In the genomic region with DNA sequence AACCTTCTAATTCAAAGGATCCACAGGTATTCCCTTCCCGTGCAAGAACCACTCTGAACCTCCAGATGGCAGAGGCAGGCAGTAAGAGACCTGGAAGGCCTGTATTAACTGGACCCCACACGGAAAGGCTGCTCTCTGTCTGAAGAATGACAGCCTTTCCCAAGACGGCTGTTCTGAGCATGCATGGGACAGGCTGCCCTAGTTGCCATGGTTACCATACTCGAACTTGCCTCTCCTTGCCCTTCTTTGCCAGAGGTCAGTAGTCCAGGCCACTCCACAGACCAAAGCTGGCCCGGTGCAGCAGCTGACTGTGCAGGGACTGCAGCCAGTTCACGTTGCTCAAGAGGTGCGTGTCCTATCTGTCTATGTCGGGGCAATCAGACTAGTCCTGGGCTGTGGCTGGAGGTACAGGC, we compare ENCODE assay signal across 9 mouse cellular contexts. TPM values are rescaled to one million over a fixed set of nuclear protein-coding genes. Genes with fewer than 3 reads are reported as not detected.
DNase-seq lines count a peak whose midpoint lies in the region; ATAC-seq lines count a peak whose summit lies in the region.
"Had no signal": no experiment of that assay in that cellular context is flagged by ENCODE, and none has a peak within 500 bp of the region (broad histone marks: within the 10 kb centered on the region; RNA-seq: fewer than 3 reads in every experiment).

No protein-coding gene starts in this region.

- DNase-seq in forebrain, embryonic 11.5 days (ENCODE audit: low spot score), result no peak
- peak; percentile 57 for DNase-seq in embryonic facial prominence, embryonic 10.5 days (ENCODE audit: low spot score)
- DNase-seq in right cerebral cortex, adult 18-20 months, result no peak
- DNase-seq in thymus, postnatal 25 days, result no peak
- DNase-seq: lung, embryonic 14.5 days had no signal

- no peaks in the 10 kb centered on the region for H3K9me3 ChIP-seq in forebrain, embryonic 12.5 days
- no peaks in the 10 kb centered on the region for H3K9me3 ChIP-seq in forebrain, embryonic 11.5 days (ENCODE audit: control insufficient read depth, low read length)
- no peaks in the 10 kb centered on the region for H3K9me3 ChIP-seq in embryonic facial prominence, embryonic 10.5 days
- H3K9me3 ChIP-seq in kidney, embryonic 14.5 days (ENCODE audit: control insufficient read depth, low read length), result no peaks in the 10 kb centered on the region
- no peaks in the 10 kb centered on the region for H3K9me3 ChIP-seq in midbrain, embryonic 13.5 days

- peak; percentile 47; the same call in 1 of the 2 replicates for ATAC-seq in forebrain, embryonic 12.5 days (ENCODE audit: low FRiP score)
- no peak for ATAC-seq in forebrain, embryonic 11.5 days (replicated peaks; ENCODE audit: low FRiP score)
- 0 out of 2 replicates have a peak, but pooled peaks have one; percentile 22 for ATAC-seq in kidney, embryonic 14.5 days (ENCODE audit: low FRiP score, low TSS enrichment)
- ATAC-seq in midbrain, embryonic 13.5 days, result peak; percentile 58; the same call in 1 of the 2 replicates
- ATAC-seq in monocyte, adult 5-6 weeks (replicated peaks; ENCODE audit: insufficient number of reproducible peaks, low FRiP score, low TSS enrichment, poor library complexity, severe bottlenecking), result no peak

- H3K4me3 ChIP-seq in forebrain, embryonic 12.5 days (replicated peaks), result no peak overlapping the region
- H3K4me3 ChIP-seq in forebrain, embryonic 11.5 days (ENCODE audit: low read depth, low read length), result no peak overlapping the region
- H3K4me3 ChIP-seq in embryonic facial prominence, embryonic 10.5 days, result no peak overlapping the region
- no peak overlapping the region for H3K4me3 ChIP-seq in kidney, embryonic 14.5 days (ENCODE audit: low read length)
- no peak overlapping the region for H3K4me3 ChIP-seq in midbrain, embryonic 13.5 days (replicated peaks)

- H3K4me1 ChIP-seq in forebrain, embryonic 12.5 days, result peaks cover 18% of the 10 kb centered on the region
- peaks cover 2% of the 10 kb centered on the region; the same call in 1 of the 2 replicates for H3K4me1 ChIP-seq in forebrain, embryonic 11.5 days (replicated peaks; ENCODE audit: control insufficient read depth, insufficient read depth, low read length)
- peaks cover 18% of the 10 kb centered on the region for H3K4me1 ChIP-seq in embryonic facial prominence, embryonic 10.5 days
- no peaks in the 10 kb centered on the region for H3K4me1 ChIP-seq in kidney, embryonic 14.5 days (ENCODE audit: control insufficient read depth, insufficient read depth, low read length)
- peaks cover 14% of the 10 kb centered on the region for H3K4me1 ChIP-seq in midbrain, embryonic 13.5 days (replicated peaks)

- H3K27me3 ChIP-seq in forebrain, embryonic 12.5 days, result no peaks in the 10 kb centered on the region
- H3K27me3 ChIP-seq in forebrain, embryonic 11.5 days (ENCODE audit: control insufficient read depth, insufficient read depth, low read length), result no peaks in the 10 kb centered on the region
- no peaks in the 10 kb centered on the region for H3K27me3 ChIP-seq in embryonic facial prominence, embryonic 10.5 days (replicated peaks; ENCODE audit: low read depth, poor library complexity, severe bottlenecking)
- H3K27me3 ChIP-seq in kidney, embryonic 14.5 days (ENCODE audit: control insufficient read depth, insufficient read depth, low read length), result no peaks in the 10 kb centered on the region
- no peaks in the 10 kb centered on the region for H3K27me3 ChIP-seq in midbrain, embryonic 13.5 days

- H3K4me2 ChIP-seq in forebrain, embryonic 12.5 days, result no peak overlapping the region
- no peak overlapping the region for H3K4me2 ChIP-seq in forebrain, embryonic 11.5 days (ENCODE audit: low read depth, low read length, severe bottlenecking)
- H3K4me2 ChIP-seq in kidney, embryonic 14.5 days (replicated peaks; ENCODE audit: low read depth, low read length), result no peak overlapping the region
- H3K4me2 ChIP-seq in midbrain, embryonic 13.5 days (replicated peaks), result no peak overlapping the region
- H3K4me2 ChIP-seq: lung, embryonic 14.5 days had no signal

- 22% methylated on average over 8 of the region's 8 CpGs for WGBS in forebrain, embryonic 12.5 days
- 27% methylated on average over 8 of the region's 8 CpGs for WGBS in forebrain, embryonic 11.5 days
- WGBS in embryonic facial prominence, embryonic 10.5 days, result 23% methylated on average over 8 of the region's 8 CpGs
- 39% methylated on average over 8 of the region's 8 CpGs for WGBS in kidney, embryonic 14.5 days
- 12% methylated on average over 8 of the region's 8 CpGs for WGBS in midbrain, embryonic 13.5 days

- H3K27ac ChIP-seq in forebrain, embryonic 12.5 days, result no peak overlapping the region
- H3K27ac ChIP-seq in forebrain, embryonic 11.5 days (ENCODE audit: low read depth, low read length), result no peak overlapping the region
- 0 out of 2 replicates have a peak overlapping the region, but pooled peaks have one; percentile 12 for H3K27ac ChIP-seq in embryonic facial prominence, embryonic 10.5 days (replicated peaks)
- no peak overlapping the region for H3K27ac ChIP-seq in kidney, embryonic 14.5 days (ENCODE audit: low read depth, low read length)
- H3K27ac ChIP-seq in midbrain, embryonic 13.5 days, result no peak overlapping the region

- peaks cover 82% of the 10 kb centered on the region for H3K36me3 ChIP-seq in forebrain, embryonic 12.5 days (replicated peaks)
- peaks cover 2% of the 10 kb centered on the region; the same call in 1 of the 2 replicates for H3K36me3 ChIP-seq in forebrain, embryonic 11.5 days (ENCODE audit: control insufficient read depth, insufficient read depth, low read length)
- peaks cover 98% of the 10 kb centered on the region for H3K36me3 ChIP-seq in embryonic facial prominence, embryonic 10.5 days (replicated peaks)
- H3K36me3 ChIP-seq in kidney, embryonic 14.5 days (ENCODE audit: control insufficient read depth, insufficient read depth, low read length), result peaks cover 72% of the 10 kb centered on the region
- H3K36me3 ChIP-seq in midbrain, embryonic 13.5 days, result peaks cover 92% of the 10 kb centered on the region

- H3K9ac ChIP-seq in forebrain, embryonic 12.5 days, result no peak overlapping the region
- H3K9ac ChIP-seq in forebrain, embryonic 11.5 days (ENCODE audit: low read length), result no peak overlapping the region
- no peak overlapping the region for H3K9ac ChIP-seq in kidney, embryonic 14.5 days (ENCODE audit: low read depth, low read length)
- no peak overlapping the region for H3K9ac ChIP-seq in midbrain, embryonic 13.5 days (replicated peaks)
- H3K9ac ChIP-seq: lung, embryonic 14.5 days had no signal

RNA-seq across cellular contexts. Expression of a gene that starts 17.2 kb away (rescaled TPM):
- 8.4 and 9.2 TPM in 2 replicates for polyA plus RNA-seq in forebrain, embryonic 12.5 days (2016; fragmentation: Nextera tagmentation; extraction: Ambion mirVana)
- polyA plus RNA-seq in forebrain, embryonic 11.5 days (2014; fragmentation: Nextera tagmentation; extraction: Ambion mirVana), result 11.0 and 11.5 TPM in 2 replicates
- polyA plus RNA-seq in embryonic facial prominence, embryonic 10.5 days (2016; fragmentation: Nextera tagmentation; extraction: Ambion mirVana), result 9.7 TPM in 2 replicates
- 10.4 and 13.7 TPM in 2 replicates for polyA plus RNA-seq in kidney, embryonic 14.5 days (2014; fragmentation: Nextera tagmentation; extraction: Ambion mirVana)
- polyA plus RNA-seq in midbrain, embryonic 13.5 days (2015; fragmentation: Nextera tagmentation; extraction: Ambion mirVana), result 9.8 and 10.0 TPM in 2 replicates
- 8.4 to 15.4 TPM (median 10.1 TPM) in 3 replicates for total RNA-seq in monocyte, adult 5-6 weeks (2017)

RNA-seq across cellular contexts. Expression of a gene that starts 18.9 kb away (rescaled TPM):
- 2.2 and 2.4 TPM in 2 replicates for polyA plus RNA-seq in forebrain, embryonic 12.5 days (2016; fragmentation: Nextera tagmentation; extraction: Ambion mirVana)
- polyA plus RNA-seq in forebrain, embryonic 11.5 days (2014; fragmentation: Nextera tagmentation; extraction: Ambion mirVana), result 1.4 and 1.6 TPM in 2 replicates
- 1.1 and 1.4 TPM in 2 replicates for polyA plus RNA-seq in embryonic facial prominence, embryonic 10.5 days (2016; fragmentation: Nextera tagmentation; extraction: Ambion mirVana)
- 1.2 and 2.2 TPM in 2 replicates for polyA plus RNA-seq in kidney, embryonic 14.5 days (2014; fragmentation: Nextera tagmentation; extraction: Ambion mirVana)
- polyA plus RNA-seq in midbrain, embryonic 13.5 days (2015; fragmentation: Nextera tagmentation; extraction: Ambion mirVana), result 1.8 and 2.1 TPM in 2 replicates
- total RNA-seq in monocyte, adult 5-6 weeks (2017), result 2.4 to 3.7 TPM (median 2.6 TPM) in 3 replicates

RNA-seq across cellular contexts. Expression of a gene that starts 20.7 kb away (rescaled TPM):
- polyA plus RNA-seq in forebrain, embryonic 12.5 days (2016; fragmentation: Nextera tagmentation; extraction: Ambion mirVana), result 18.7 and 19.4 TPM in 2 replicates
- polyA plus RNA-seq in forebrain, embryonic 11.5 days (2014; fragmentation: Nextera tagmentation; extraction: Ambion mirVana), result 14.4 and 14.5 TPM in 2 replicates
- 15.9 and 18.0 TPM in 2 replicates for polyA plus RNA-seq in embryonic facial prominence, embryonic 10.5 days (2016; fragmentation: Nextera tagmentation; extraction: Ambion mirVana)
- polyA plus RNA-seq in kidney, embryonic 14.5 days (2014; fragmentation: Nextera tagmentation; extraction: Ambion mirVana), result 10.4 and 18.3 TPM in 2 replicates
- 21.0 and 23.3 TPM in 2 replicates for polyA plus RNA-seq in midbrain, embryonic 13.5 days (2015; fragmentation: Nextera tagmentation; extraction: Ambion mirVana)
- 19.0 to 27.3 TPM (median 24.0 TPM) in 3 replicates for total RNA-seq in monocyte, adult 5-6 weeks (2017)

RNA-seq across cellular contexts. Expression of a gene that starts 39.0 kb away (rescaled TPM):
- not detected in 2 replicates for polyA plus RNA-seq in forebrain, embryonic 12.5 days (2016; fragmentation: Nextera tagmentation; extraction: Ambion mirVana)
- polyA plus RNA-seq in forebrain, embryonic 11.5 days (2014; fragmentation: Nextera tagmentation; extraction: Ambion mirVana), result not detected in 2 replicates
- not detected in 2 replicates for polyA plus RNA-seq in embryonic facial prominence, embryonic 10.5 days (2016; fragmentation: Nextera tagmentation; extraction: Ambion mirVana)
- polyA plus RNA-seq in kidney, embryonic 14.5 days (2014; fragmentation: Nextera tagmentation; extraction: Ambion mirVana), result 0.33 TPM in 1 of 2 replicates, not detected in the other
- polyA plus RNA-seq in midbrain, embryonic 13.5 days (2015; fragmentation: Nextera tagmentation; extraction: Ambion mirVana), result not detected in 2 replicates
- not detected in 3 replicates for total RNA-seq in monocyte, adult 5-6 weeks (2017)
- polyA plus RNA-seq: lung, embryonic 14.5 days had no signal

RNA-seq across cellular contexts. Expression of a gene that starts 41.4 kb away (rescaled TPM):
- polyA plus RNA-seq in forebrain, embryonic 12.5 days (2016; fragmentation: Nextera tagmentation; extraction: Ambion mirVana), result 0.09 and 0.24 TPM in 2 replicates
- 0.19 and 0.24 TPM in 2 replicates for polyA plus RNA-seq in forebrain, embryonic 11.5 days (2014; fragmentation: Nextera tagmentation; extraction: Ambion mirVana)
- polyA plus RNA-seq in embryonic facial prominence, embryonic 10.5 days (2016; fragmentation: Nextera tagmentation; extraction: Ambion mirVana), result 0.16 and 0.29 TPM in 2 replicates
- polyA plus RNA-seq in kidney, embryonic 14.5 days (2014; fragmentation: Nextera tagmentation; extraction: Ambion mirVana), result 1.4 and 1.6 TPM in 2 replicates
- polyA plus RNA-seq in midbrain, embryonic 13.5 days (2015; fragmentation: Nextera tagmentation; extraction: Ambion mirVana), result 0.23 and 0.26 TPM in 2 replicates
- total RNA-seq in monocyte, adult 5-6 weeks (2017), result 7.4 to 27.0 TPM (median 8.4 TPM) in 3 replicates

Comparison
In these comparisons a context has a peak if more than half of its experiments do, and no peak if none do; other contexts are left out.
1. ATAC-seq: peak in forebrain, embryonic 12.5 days (single experiment), kidney, embryonic 14.5 days (single experiment) and midbrain, embryonic 13.5 days (single experiment); none in forebrain, embryonic 11.5 days (single experiment) and monocyte, adult 5-6 weeks (single experiment).